Mouse (Mus musculus) myocyte (in vitro differentiated cells): ENCODE measurements around the gene 1700013H16Rik. TPM values are rescaled to one million over a fixed set of nuclear protein-coding genes. Genes with fewer than 3 reads are reported as not detected.

Experiments used
- H3K27me3 ChIP-seq: one replicate; pipeline ENCODE4 v1.6.1; 2011; ENCODE audit not compliant: control insufficient read depth, insufficient read depth, insufficient read length
- H3K36me3 ChIP-seq: one replicate; pipeline ENCODE4 v1.6.1; 2011; ENCODE audit not compliant: control insufficient read depth, insufficient read depth
- H3K4me2 ChIP-seq: one replicate; pipeline ENCODE4 v1.6.1; 2011; ENCODE audit warnings: low read depth, control low read depth
- H3K4me3 ChIP-seq: one replicate; pipeline ENCODE4 v1.5.1; 2011; ENCODE audit warnings: mild to moderate bottlenecking, control low read depth, moderate library complexity
- H3K79me2 ChIP-seq: one replicate; pipeline ENCODE4 v1.6.1; 2011; ENCODE audit not compliant: control insufficient read depth, insufficient read depth
- H3ac ChIP-seq: one replicate; pipeline ENCODE4 v1.6.1; 2011; ENCODE audit not compliant: control insufficient read depth, insufficient read length
- CEBPB ChIP-seq: IDR thresholded peaks from 2 replicates; pipeline ENCODE4 v1.6.1; 2011; ENCODE audit warnings: mild to moderate bottlenecking, moderate library complexity; ENCODE audit not compliant: poor library complexity, insufficient read depth, severe bottlenecking
- E2F4 ChIP-seq: IDR thresholded peaks from one replicate; pipeline ENCODE4 v1.6.1; 2011; ENCODE audit warnings: mild to moderate bottlenecking, control low read depth, moderate library complexity; ENCODE audit not compliant: insufficient read depth
- MAX ChIP-seq: IDR thresholded peaks from one replicate; pipeline ENCODE4 v1.6.1; 2011; ENCODE audit warnings: low read depth, mild to moderate bottlenecking, control low read depth
- MYOD1 ChIP-seq, 3 experiments: IDR thresholded peaks; one replicate each; pipeline ENCODE4 v1.6.1; 2011; ENCODE audit warnings: control low read depth in 2 of 3, low read depth in 2 of 3, mild to moderate bottlenecking in 2 of 3, moderate library complexity in 1 of 3; ENCODE audit not compliant: insufficient read length in 2 of 3, control insufficient read depth in 1 of 3
- MYOG ChIP-seq, 3 experiments: IDR thresholded peaks; one replicate each; pipeline ENCODE4 v1.6.1; 2011; ENCODE audit warnings: control low read depth in 2 of 3, low read depth in 2 of 3, mild to moderate bottlenecking in 2 of 3; ENCODE audit not compliant: insufficient read length in 2 of 3, control insufficient read depth in 1 of 3, insufficient read depth in 1 of 3
- POLR2A ChIP-seq: IDR thresholded peaks from one replicate; pipeline ENCODE4 v1.6.1; 2011; ENCODE audit warnings: low read depth, mild to moderate bottlenecking, control low read depth, moderate library complexity; ENCODE audit not compliant: insufficient read length
- POLR2AphosphoS2 ChIP-seq: IDR thresholded peaks from one replicate; pipeline ENCODE4 v1.6.1; 2011; ENCODE audit warnings: low read depth, control low read depth; ENCODE audit not compliant: insufficient read length
- REST ChIP-seq: IDR thresholded peaks from one replicate; pipeline ENCODE4 v1.6.1; 2011; ENCODE audit warnings: mild to moderate bottlenecking, control low read depth, moderate library complexity; ENCODE audit not compliant: insufficient read depth, insufficient read length
- SRF ChIP-seq: IDR thresholded peaks from one replicate; pipeline ENCODE4 v1.6.1; 2011; ENCODE audit warnings: low read depth; ENCODE audit not compliant: control insufficient read depth, insufficient read length
- TCF12 ChIP-seq: IDR thresholded peaks from one replicate; pipeline ENCODE4 v1.6.1; 2011; ENCODE audit warnings: mild to moderate bottlenecking, control low read depth; ENCODE audit not compliant: poor library complexity, insufficient read depth, severe bottlenecking
- TCF3 ChIP-seq: IDR thresholded peaks from one replicate; pipeline ENCODE4 v1.6.1; 2011; ENCODE audit warnings: low read depth, control low read depth; ENCODE audit not compliant: insufficient read length
- USF1 ChIP-seq: IDR thresholded peaks from one replicate; pipeline ENCODE4 v1.6.1; 2011; ENCODE audit warnings: low read depth, mild to moderate bottlenecking, control low read depth, moderate library complexity
- polyA plus RNA-seq: library from polyadenylated mRNA; unstranded; fragments of >200 nt; fragmentation: generic; extraction: Trizol; gene quantifications from one replicate; pipeline ENCODE4 v1.2.1, GENCODE M21; 2012; ENCODE audit warnings: missing spikeins

The 1700013H16Rik gene
- polyA plus RNA-seq, 1 experiment: not detected

DNA sequence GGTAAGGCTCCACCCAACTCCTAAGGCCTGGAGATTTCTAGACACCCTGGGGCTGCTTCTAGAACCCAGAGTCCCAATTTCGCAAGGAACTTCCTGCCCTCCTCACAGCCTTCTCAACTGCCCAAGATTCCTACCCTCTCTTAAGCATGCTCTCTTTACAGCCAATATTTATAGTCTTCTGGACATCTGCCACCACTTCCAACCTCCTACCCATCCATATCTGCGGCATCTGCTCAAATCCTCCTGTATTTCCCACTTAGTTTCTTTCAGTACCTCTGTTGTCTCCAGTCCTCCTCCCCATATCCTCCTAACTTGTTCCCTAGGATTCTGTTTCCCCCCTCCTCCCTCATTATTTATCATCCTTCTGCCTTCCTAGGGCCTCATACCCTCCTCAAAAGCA, 58.4 kb downstream of the 1700013H16Rik start:
- no peak overlapping the region for H3K4me2 ChIP-seq
- H3K27me3 ChIP-seq: no peaks in the 10 kb centered on the region
- H3K79me2 ChIP-seq: no peaks in the 10 kb centered on the region
- no peaks in the 10 kb centered on the region for H3K36me3 ChIP-seq
- no peak overlapping the region for H3K4me3 ChIP-seq
- TF ChIP-seq POLR2A (no peak), TCF12 (no peak)
- no peak overlapping the region for H3ac ChIP-seq

GRCm38 (mm10) chrX:53694008-53694777, 63.4 kb downstream of the 1700013H16Rik start:
- Histone ChIP-seq H3K79me2 (no peaks in the 10 kb centered on the region), H3K4me2 (no peak overlapping the region), H3K36me3 (no peaks in the 10 kb centered on the region), H3K27me3 (no peaks in the 10 kb centered on the region), H3K4me3 (no peak overlapping the region), H3ac (no peak overlapping the region)
- no peak for TF ChIP-seq MAX
- TF ChIP-seq MYOD1 (IDR thresholded peaks at IDR 0.05; ENCODE audit: control insufficient read depth in 1 of 3, insufficient read length in 2 of 3, low read depth in 2 of 3): no peak
- no peak for TF ChIP-seq POLR2AphosphoS2
- TF ChIP-seq E2F4: no peak
- TF ChIP-seq USF1: no peak
- TF ChIP-seq TCF12: no peak
- no peak for TF ChIP-seq CEBPB
- TF ChIP-seq REST: no peak
- no peak for TF ChIP-seq TCF3
- TF ChIP-seq MYOG (IDR thresholded peaks at IDR 0.05; ENCODE audit: control insufficient read depth in 1 of 3, insufficient read depth in 1 of 3, insufficient read length in 2 of 3, low read depth in 2 of 3): no peak
- no peak for TF ChIP-seq SRF
- no peak for TF ChIP-seq POLR2A

GRCm38 (mm10) chrX:53693141-53693540, 64.5 kb downstream of the 1700013H16Rik start:
- Histone ChIP-seq H3K36me3 (no peaks in the 10 kb centered on the region), H3K79me2 (no peaks in the 10 kb centered on the region), H3K4me2 (no peak overlapping the region), H3ac (no peak overlapping the region), H3K4me3 (no peak overlapping the region), H3K27me3 (no peaks in the 10 kb centered on the region)
- TF ChIP-seq USF1: no peak
- no peak for TF ChIP-seq CEBPB
- TF ChIP-seq REST: no peak
- no peak for TF ChIP-seq MYOG (IDR thresholded peaks at IDR 0.05; ENCODE audit: control insufficient read depth in 1 of 3, insufficient read depth in 1 of 3, insufficient read length in 2 of 3, low read depth in 2 of 3)
- TF ChIP-seq MAX: no peak
- TF ChIP-seq TCF3: no peak
- no peak for TF ChIP-seq TCF12
- TF ChIP-seq E2F4: no peak
- no peak for TF ChIP-seq POLR2A
- no peak for TF ChIP-seq MYOD1 (IDR thresholded peaks at IDR 0.05; ENCODE audit: control insufficient read depth in 1 of 3, insufficient read length in 2 of 3, low read depth in 2 of 3)
- no peak for TF ChIP-seq POLR2AphosphoS2
- no peak for TF ChIP-seq SRF

Other genes with a start within 250 kb of the 1700013H16Rik start
- gene Rtl8c, start 149.8 kb downstream of the 1700013H16Rik start, polyA plus RNA-seq: 3.3 TPM
- not detected for gene Gm14597, start 148.9 kb downstream of the 1700013H16Rik start, polyA plus RNA-seq
- gene Rtl8a, start 114.1 kb downstream of the 1700013H16Rik start, polyA plus RNA-seq: 83.8 TPM
- gene Rtl8b, start 87.4 kb downstream of the 1700013H16Rik start, polyA plus RNA-seq: 75.5 TPM
- 0.05 TPM for gene 4930502E18Rik, start 33.0 kb downstream of the 1700013H16Rik start, polyA plus RNA-seq
- gene Zfp36l3, start 18.6 kb upstream of the 1700013H16Rik start, polyA plus RNA-seq: 0.06 TPM
- 22.0 TPM for gene Xlr, start 39.9 kb upstream of the 1700013H16Rik start, polyA plus RNA-seq